1 mouse cellular context compared by ENCODE assay signal in the genomic region with DNA sequence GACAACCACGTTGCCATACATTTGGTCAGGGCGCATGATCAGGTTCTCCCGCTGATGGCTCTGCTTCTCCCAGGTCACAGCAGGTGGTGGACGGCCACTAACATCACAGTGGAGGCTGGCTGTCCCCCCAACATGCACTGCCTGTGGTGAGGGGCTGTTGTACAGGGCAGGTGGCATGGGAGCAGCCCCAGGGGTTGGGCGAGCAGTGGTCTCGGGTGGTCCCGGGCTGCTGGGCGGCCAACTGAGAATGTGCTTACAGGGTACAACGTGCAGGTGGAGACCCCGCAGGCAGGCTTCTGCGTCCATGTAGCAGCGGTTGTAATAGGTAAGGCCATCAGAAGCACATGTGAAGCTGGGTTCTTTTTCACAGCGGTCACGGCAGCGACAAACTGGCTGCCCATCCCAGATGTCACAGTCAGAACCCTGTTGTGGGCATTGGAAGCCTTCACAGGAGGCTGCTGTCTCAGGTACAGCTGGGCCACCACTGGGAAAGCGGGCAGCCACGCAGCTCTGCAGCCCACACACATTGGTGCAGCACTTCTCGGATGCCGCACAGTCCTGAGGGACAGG.
A peak's percentile ranks its signal among the peaks of the same experiment; 100 is the strongest.
TF ChIP-seq lines count a peak whose summit lies in the region.

No protein-coding gene starts in this region.

TF ChIP-seq in myocyte, 11 proteins besides CTCF, POLR2A, EP300 and RAD21:
- peak; percentile 50 for TF ChIP-seq POLR2AphosphoS2 (IDR thresholded peaks at IDR 0.05; ENCODE audit: insufficient read length, low read depth)
- TF ChIP-seq MYOG (IDR thresholded peaks at IDR 0.05; ENCODE audit: control insufficient read depth in 1 of 3, insufficient read depth in 1 of 3, insufficient read length in 2 of 3, low read depth in 2 of 3) = no peak
- no peak for TF ChIP-seq CEBPB (IDR thresholded peaks at IDR 0.05; ENCODE audit: insufficient read depth, poor library complexity, severe bottlenecking)
- no peak for TF ChIP-seq MYOD1 (IDR thresholded peaks at IDR 0.05; ENCODE audit: control insufficient read depth in 1 of 3, insufficient read length in 2 of 3, low read depth in 2 of 3)
- no peak for TF ChIP-seq E2F4 (IDR thresholded peaks at IDR 0.05; ENCODE audit: insufficient read depth)
- TF ChIP-seq USF1 (IDR thresholded peaks at IDR 0.05; ENCODE audit: low read depth) = no peak
- no peak for TF ChIP-seq MAX (IDR thresholded peaks at IDR 0.05; ENCODE audit: low read depth)
